Mouse (Mus musculus): ENCODE data around the gene Fancc. TPM values are rescaled to one million over a fixed set of nuclear protein-coding genes. Genes with fewer than 3 reads are reported as not detected.

Gene Fancc
- polyA plus RNA-seq, 2 experiments: 6.9 to 8.6 TPM

DNA sequence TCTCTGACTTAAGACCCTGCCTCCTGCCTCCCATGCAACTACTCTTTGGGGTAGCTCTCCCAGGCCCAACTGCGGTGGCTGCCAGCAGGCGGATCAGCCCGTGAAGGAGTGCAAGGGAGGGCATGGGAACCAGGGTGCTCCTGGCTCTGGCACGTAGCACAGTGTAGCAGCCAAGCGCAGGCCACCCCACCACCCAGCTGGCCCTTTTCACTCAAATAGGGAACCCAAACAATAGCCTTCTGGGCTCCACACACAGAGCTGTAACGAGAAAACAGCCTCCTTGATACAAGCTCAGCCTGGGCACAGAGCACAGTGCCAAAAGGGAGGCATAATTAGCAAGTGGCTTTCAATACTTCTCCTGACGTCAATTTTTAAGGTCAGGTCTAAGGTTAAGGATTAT is 160.7 kb downstream of the Fancc start:
- no peak overlapping the region for H3K27ac ChIP-seq
- H3K9ac ChIP-seq (replicated peaks): no peak overlapping the region
- DNase-seq (ENCODE audit: low read depth in 3 of 3, low spot score in 3 of 3) (no peak), ATAC-seq (ENCODE audit: insufficient read depth) (no peak)
- no peak overlapping the region for H3K4me2 ChIP-seq (ENCODE audit: low read depth)
- no peaks in the 10 kb centered on the region for H3K27me3 ChIP-seq (ENCODE audit: control insufficient read depth, insufficient read depth, low read length)
- no peaks in the 10 kb centered on the region for H3K36me3 ChIP-seq (replicated peaks; ENCODE audit: control insufficient read depth, insufficient read depth, low read depth)
- no peak overlapping the region for H3K4me3 ChIP-seq (ENCODE audit: insufficient read depth in 1 of 2, low read depth in 2 of 2, low read length in 2 of 2)
- no peaks in the 10 kb centered on the region for H3K9me3 ChIP-seq (ENCODE audit: control insufficient read depth, low read length)
- TF ChIP-seq EP300 (IDR thresholded peaks at IDR 0.05; ENCODE audit: low read depth) (no peak), CTCF (IDR thresholded peaks at IDR 0.05; ENCODE audit: low read depth) (no peak)
- 72% methylated on average over 7 of the region's 7 CpGs for WGBS (ENCODE audit: insufficient replicate concordance)
- H3K4me1 ChIP-seq (replicated peaks; ENCODE audit: control insufficient read depth in 2 of 2, insufficient read depth in 2 of 2, low read length in 1 of 2): no peaks in the 10 kb centered on the region; a peak in 2 of 4 replicates

GRCm38 (mm10) chr13:63335421-63336134 is 161.5 kb downstream of the Fancc start:
- Histone ChIP-seq H3K36me3 (replicated peaks; ENCODE audit: control insufficient read depth, insufficient read depth, low read depth) (no peaks in the 10 kb centered on the region), H3K4me2 (ENCODE audit: low read depth) (no peak overlapping the region), H3K9me3 (ENCODE audit: control insufficient read depth, low read length) (no peaks in the 10 kb centered on the region), H3K4me1 (replicated peaks; ENCODE audit: control insufficient read depth in 2 of 2, insufficient read depth in 2 of 2, low read length in 1 of 2) (no peaks in the 10 kb centered on the region; a peak in 2 of 4 replicates), H3K27ac (no peak overlapping the region), H3K4me3 (ENCODE audit: insufficient read depth in 1 of 2, low read depth in 2 of 2, low read length in 2 of 2) (no peak overlapping the region), H3K27me3 (ENCODE audit: control insufficient read depth, insufficient read depth, low read length) (no peaks in the 10 kb centered on the region), H3K9ac (replicated peaks) (no peak overlapping the region)
- ATAC-seq (ENCODE audit: insufficient read depth): no peak
- 56% methylated on average over 4 of the region's 4 CpGs for WGBS (ENCODE audit: insufficient replicate concordance)
- TF ChIP-seq EP300 (IDR thresholded peaks at IDR 0.05; ENCODE audit: low read depth) (no peak), CTCF (IDR thresholded peaks at IDR 0.05; ENCODE audit: low read depth) (peak; percentile 69)
- DNase-seq (ENCODE audit: low read depth in 3 of 3, low spot score in 3 of 3): peak in 1 of 3 experiments; percentile 20

GRCm38 (mm10) chr13:63332576-63333300 is 164.3 kb downstream of the Fancc start:
- no peaks in the 10 kb centered on the region for H3K9me3 ChIP-seq (ENCODE audit: control insufficient read depth, low read length)
- no peak for ATAC-seq (ENCODE audit: insufficient read depth)
- H3K4me3 ChIP-seq (ENCODE audit: insufficient read depth in 1 of 2, low read depth in 2 of 2, low read length in 2 of 2): no peak overlapping the region
- H3K36me3 ChIP-seq (replicated peaks; ENCODE audit: control insufficient read depth, insufficient read depth, low read depth): no peaks in the 10 kb centered on the region
- no peak overlapping the region for H3K27ac ChIP-seq
- H3K4me2 ChIP-seq (ENCODE audit: low read depth): no peak overlapping the region
- TF ChIP-seq CTCF (IDR thresholded peaks at IDR 0.05; ENCODE audit: low read depth) (peak; percentile 82), EP300 (IDR thresholded peaks at IDR 0.05; ENCODE audit: low read depth) (no peak)
- H3K9ac ChIP-seq (replicated peaks): no peak overlapping the region
- H3K27me3 ChIP-seq (ENCODE audit: control insufficient read depth, insufficient read depth, low read length): no peaks in the 10 kb centered on the region
- peak in 1 of 3 experiments; percentile 27 for DNase-seq (ENCODE audit: low read depth in 3 of 3, low spot score in 3 of 3)
- H3K4me1 ChIP-seq (replicated peaks; ENCODE audit: control insufficient read depth in 2 of 2, insufficient read depth in 2 of 2, low read length in 1 of 2): no peaks in the 10 kb centered on the region; a peak in 2 of 4 replicates
- 33% methylated on average over 4 of the region's 4 CpGs for WGBS (ENCODE audit: insufficient replicate concordance)

DNA sequence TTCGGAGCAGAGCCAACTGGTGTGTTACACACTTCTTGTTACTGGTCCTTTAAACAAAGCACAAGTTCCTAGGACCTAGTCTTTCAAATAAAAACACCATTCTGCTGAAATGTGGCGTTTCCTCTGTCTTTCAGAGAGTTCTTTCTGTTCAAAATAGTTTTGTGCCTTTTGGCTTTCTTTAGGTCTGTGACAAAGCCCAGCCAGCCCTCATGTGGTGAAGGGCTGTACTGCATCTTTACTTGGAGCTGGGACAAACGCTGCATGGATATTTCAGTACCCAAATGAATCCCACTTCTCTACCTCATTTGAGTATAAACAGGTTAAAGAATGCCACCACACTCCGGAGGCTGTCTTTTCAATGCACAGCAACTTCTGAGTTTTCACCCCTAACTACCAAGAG is 165.7 kb downstream of the Fancc start:
- H3K9ac ChIP-seq (replicated peaks): no peak overlapping the region
- H3K4me2 ChIP-seq (ENCODE audit: low read depth): no peak overlapping the region
- no peaks in the 10 kb centered on the region for H3K36me3 ChIP-seq (replicated peaks; ENCODE audit: control insufficient read depth, insufficient read depth, low read depth)
- DNase-seq (ENCODE audit: low read depth in 3 of 3, low spot score in 3 of 3) (no peak), ATAC-seq (ENCODE audit: insufficient read depth) (no peak)
- 41% methylated on average over 4 of the region's 4 CpGs for WGBS (ENCODE audit: insufficient replicate concordance)
- no peaks in the 10 kb centered on the region for H3K4me1 ChIP-seq (replicated peaks; ENCODE audit: control insufficient read depth in 2 of 2, insufficient read depth in 2 of 2, low read length in 1 of 2)
- H3K4me3 ChIP-seq (ENCODE audit: insufficient read depth in 1 of 2, low read depth in 2 of 2, low read length in 2 of 2): no peak overlapping the region
- no peaks in the 10 kb centered on the region for H3K9me3 ChIP-seq (ENCODE audit: control insufficient read depth, low read length)
- TF ChIP-seq EP300 (IDR thresholded peaks at IDR 0.05; ENCODE audit: low read depth) (no peak), CTCF (IDR thresholded peaks at IDR 0.05; ENCODE audit: low read depth) (peak; percentile 64)
- no peak overlapping the region for H3K27ac ChIP-seq
- no peaks in the 10 kb centered on the region for H3K27me3 ChIP-seq (ENCODE audit: control insufficient read depth, insufficient read depth, low read length)

- no peak overlapping the region for H3K4me2 ChIP-seq (ENCODE audit: low read depth)
- no peak overlapping the region for H3K4me3 ChIP-seq (ENCODE audit: insufficient read depth in 1 of 2, low read depth in 2 of 2, low read length in 2 of 2)
- H3K36me3 ChIP-seq (replicated peaks; ENCODE audit: control insufficient read depth, insufficient read depth, low read depth): no peaks in the 10 kb centered on the region
- H3K9ac ChIP-seq (replicated peaks): no peak overlapping the region
- no peaks in the 10 kb centered on the region for H3K27me3 ChIP-seq (ENCODE audit: control insufficient read depth, insufficient read depth, low read length)
- TF ChIP-seq CTCF (IDR thresholded peaks at IDR 0.05; ENCODE audit: low read depth) (no peak), EP300 (IDR thresholded peaks at IDR 0.05; ENCODE audit: low read depth) (no peak)
- H3K27ac ChIP-seq: no peak overlapping the region
- no peak for ATAC-seq (ENCODE audit: insufficient read depth)
- WGBS (ENCODE audit: insufficient replicate concordance): 69% methylated on average over 9 of the region's 9 CpGs
- H3K9me3 ChIP-seq (ENCODE audit: control insufficient read depth, low read length): no peaks in the 10 kb centered on the region
- H3K4me1 ChIP-seq (replicated peaks; ENCODE audit: control insufficient read depth in 2 of 2, insufficient read depth in 2 of 2, low read length in 1 of 2): peaks cover under 1 to 4% of the 10 kb centered on the region in 2 experiments; a peak in 3 of 4 replicates
- no peak for DNase-seq (ENCODE audit: low read depth in 3 of 3, low spot score in 3 of 3)
Measured at GRCm38 (mm10) chr13:63330236-63330860, 166.7 kb downstream of the Fancc start.
